Mouse (Mus musculus) NIH3T3 (cell line): ENCODE results near the gene Oard1.
A peak's percentile ranks its signal among the peaks of the same experiment; 100 is the strongest.

ENCODE experiments used
- DNase-seq: peaks from one replicate; pipeline ENCODE4 v3.0.0-alpha.2; 2012; ENCODE audit warnings: low read depth

Gene Oard1

GRCm38 (mm10) chr17:48408526-48409291 is 1.1 kb upstream of the Oard1 start:
- DNase-seq, result peak; percentile 80

- peak; percentile 65 for DNase-seq
Measured at GRCm38 (mm10) chr17:48410299-48410785, 528 bp downstream of the Oard1 start.

- peak; percentile 36 for DNase-seq
Measured at GRCm38 (mm10) chr17:48411241-48411640, 1.4 kb downstream of the Oard1 start.

- no peak for DNase-seq
Measured at GRCm38 (mm10) chr17:48416011-48416410, 6.2 kb downstream of the Oard1 start.

- DNase-seq, result peak; percentile 70
Measured at GRCm38 (mm10) chr17:48416425-48417195, 6.8 kb downstream of the Oard1 start.

GRCm38 (mm10) chr17:48417521-48417920 is 7.7 kb downstream of the Oard1 start:
- no peak for DNase-seq

GRCm38 (mm10) chr17:48418174-48418573 is 8.4 kb downstream of the Oard1 start:
- DNase-seq, result no peak

GRCm38 (mm10) chr17:48418781-48419180 is 9.0 kb downstream of the Oard1 start:
- DNase-seq, result no peak

GRCm38 (mm10) chr17:48419571-48419970 is 9.8 kb downstream of the Oard1 start:
- no peak for DNase-seq

DNA sequence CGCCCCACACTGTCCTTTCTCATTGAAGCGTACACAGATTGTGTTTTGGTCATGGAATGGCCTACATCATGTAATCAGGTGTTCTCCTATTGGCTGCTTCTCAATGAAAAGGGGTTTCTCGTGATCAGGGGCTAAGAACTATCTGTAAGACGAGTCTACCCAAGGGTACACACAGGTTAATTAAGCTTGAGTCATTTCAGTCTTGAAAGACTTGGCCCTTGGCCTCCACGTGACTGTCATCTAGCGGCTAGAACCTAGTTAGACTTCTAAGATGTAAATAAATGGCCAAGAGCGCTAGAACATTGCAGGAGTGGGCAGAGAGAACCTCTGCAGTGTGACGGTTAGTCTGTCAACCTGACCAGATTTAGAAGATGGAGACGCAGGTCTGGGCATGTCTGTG is 14.4 kb downstream of the Oard1 start:
- no peak for DNase-seq

- no peak for DNase-seq
Measured at GRCm38 (mm10) chr17:48425823-48426612, 16.2 kb downstream of the Oard1 start.

DNA sequence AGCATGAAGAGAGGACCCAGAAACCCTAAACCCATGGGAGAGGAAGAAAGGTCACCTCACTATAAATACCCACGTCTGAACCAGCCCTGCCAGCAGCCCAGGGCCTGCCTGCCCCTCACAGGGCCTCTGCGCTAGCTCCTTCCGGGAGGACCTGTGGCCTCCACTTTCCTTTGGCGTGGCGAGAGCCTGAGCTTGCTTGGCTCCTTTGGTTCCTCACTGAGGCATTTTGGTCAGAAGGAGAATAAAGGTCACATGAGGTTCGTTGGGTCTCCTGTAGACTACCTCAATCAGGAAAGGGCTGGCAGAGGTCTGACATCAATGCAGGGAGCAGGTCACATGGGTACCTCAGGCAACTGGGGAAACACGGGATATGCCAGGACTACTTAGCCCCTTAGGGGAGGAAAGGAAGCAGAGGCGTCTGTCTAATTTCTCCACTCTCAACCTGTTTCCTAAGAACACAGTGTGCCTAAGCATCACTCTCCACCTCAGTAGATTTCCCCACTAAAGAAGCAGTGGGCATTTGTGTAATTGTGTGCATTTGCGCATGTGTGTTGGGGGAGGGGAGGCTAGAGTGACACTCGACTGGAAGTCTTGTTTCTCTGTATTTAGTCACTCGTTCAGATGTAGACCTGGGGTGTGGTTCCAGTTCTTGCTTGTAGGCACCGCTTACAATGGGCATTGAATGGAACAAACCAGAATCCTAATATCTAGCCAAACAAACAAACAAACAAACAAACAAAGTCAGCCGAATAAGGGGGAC is 17.4 kb downstream of the Oard1 start:
- no peak for DNase-seq

GRCm38 (mm10) chr17:48427852-48428530 is 18.2 kb downstream of the Oard1 start:
- no peak for DNase-seq

GRCm38 (mm10) chr17:48430394-48430793 is 20.6 kb downstream of the Oard1 start:
- DNase-seq, result peak; percentile 48

DNA sequence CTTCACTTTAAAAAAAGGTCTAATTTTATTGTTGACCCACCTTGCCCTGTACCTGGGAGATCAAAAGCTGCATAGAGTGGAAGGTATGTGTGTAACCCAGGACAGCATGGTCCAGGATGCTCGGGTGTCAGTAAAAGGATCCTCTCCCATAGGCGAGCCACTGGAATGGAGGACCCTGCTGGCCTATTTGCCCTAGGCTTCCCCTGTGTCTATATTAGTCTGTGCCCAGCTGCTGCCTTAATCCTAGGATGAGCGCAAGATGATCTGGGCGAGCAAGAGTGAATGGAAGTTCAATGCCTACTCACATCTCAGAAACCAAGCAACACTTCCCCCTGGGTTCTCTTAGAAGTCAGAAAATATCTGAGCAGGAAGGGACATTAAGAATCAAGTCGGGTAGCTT is 21.2 kb downstream of the Oard1 start:
- DNase-seq, result no peak

DNA sequence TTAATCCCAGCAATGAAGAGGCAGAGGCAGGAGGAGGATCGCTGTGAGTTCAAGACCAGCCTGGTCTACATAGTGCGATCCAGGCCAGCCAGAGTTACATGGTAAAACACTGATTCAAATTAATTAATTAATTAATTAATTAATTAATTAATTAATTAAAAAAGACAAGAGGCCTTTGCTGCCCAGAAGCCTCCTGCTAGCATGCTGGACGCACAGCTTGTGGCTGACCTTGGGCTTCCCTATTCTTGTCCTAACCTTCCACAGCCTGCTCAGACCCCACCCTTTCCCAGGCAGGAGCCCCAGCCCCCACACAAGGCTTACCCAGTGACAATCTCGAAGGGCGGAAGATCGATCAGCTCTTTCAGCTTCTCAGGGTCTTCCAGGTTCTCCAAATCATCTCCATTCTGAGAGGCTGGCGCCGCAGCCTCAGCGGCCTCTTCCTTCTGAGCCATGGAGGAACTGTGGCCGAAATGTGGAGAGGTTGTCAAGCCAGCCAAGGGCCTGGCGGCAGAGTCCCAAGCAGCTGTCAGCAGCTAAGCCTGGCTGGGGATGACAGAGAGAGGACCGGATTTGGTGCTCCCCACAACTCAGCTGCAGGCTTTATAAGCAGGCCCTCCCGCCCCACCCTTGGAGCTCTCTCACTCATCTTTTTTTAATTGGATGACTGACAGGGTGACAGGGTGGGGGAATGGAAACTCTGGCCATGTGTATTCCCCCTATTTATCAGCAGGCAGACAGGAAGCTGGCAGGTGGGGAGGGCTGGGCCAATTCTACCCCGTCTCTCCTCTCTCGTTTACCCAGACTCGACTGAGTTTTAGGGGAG is 22.6 kb downstream of the Oard1 start, which contains the start of gene Apobec2:
Gene Apobec2 (minus strand): TSS at position 773 of the 823 bp plus-strand sequence.
- no peak for DNase-seq

- DNase-seq, result no peak
Measured at GRCm38 (mm10) chr17:48433006-48433655, 23.3 kb downstream of the Oard1 start.

GRCm38 (mm10) chr17:48433689-48434330 is 24.0 kb downstream of the Oard1 start:
- no peak for DNase-seq

DNA sequence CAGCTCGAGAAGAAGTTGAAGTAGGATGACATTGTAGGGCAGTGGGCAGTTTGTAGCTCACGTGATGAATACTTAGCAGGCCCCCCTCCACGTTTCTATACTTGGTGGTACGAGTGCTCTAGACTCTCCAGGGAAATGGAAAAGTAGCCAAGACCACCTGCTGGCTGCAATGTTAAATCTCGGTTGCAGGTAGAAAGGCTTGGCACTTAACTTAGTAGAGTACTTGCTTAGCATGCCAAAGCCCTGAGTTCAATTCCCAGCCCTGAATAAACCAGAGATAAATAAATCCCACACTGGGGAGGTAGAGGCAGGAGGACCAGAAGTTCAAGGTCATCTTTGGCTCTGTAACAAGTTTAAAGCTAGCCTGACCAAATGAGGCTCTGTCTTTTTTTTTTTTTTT is 24.7 kb downstream of the Oard1 start:
- no peak for DNase-seq
